Mouse (Mus musculus) MEL (cell line): Measurements from ENCODE around the gene N4bp2l2.

ENCODE experiments used
- BHLHE40 ChIP-seq: IDR thresholded peaks from 2 replicates; pipeline ENCODE4 v1.6.1; 2012; ENCODE audit warnings: low read depth, mild to moderate bottlenecking, inconsistent platforms, low read length, improper control_type of control experiment, borderline replicate concordance
- CHD1 ChIP-seq: IDR thresholded peaks from 2 replicates; pipeline ENCODE4 v1.6.1; 2012; ENCODE audit warnings: low read depth, mild to moderate bottlenecking, inconsistent platforms, low read length, improper control_type of control experiment
- CTCF ChIP-seq, 3 experiments: IDR thresholded peaks in 2 of 3; conservative IDR thresholded peaks in 1 of 3; 2 replicates each; pipeline ENCODE4 v1.5.1; 2011 to 2012; ENCODE audit warnings: low read length in 3 of 3, low read depth in 2 of 3, mild to moderate bottlenecking in 2 of 3, improper control_type of control experiment in 1 of 3, inconsistent platforms in 1 of 3, mixed read lengths in 1 of 3, moderate library complexity in 1 of 3; ENCODE audit not compliant: control insufficient read depth in 1 of 3, insufficient read depth in 1 of 3, poor library complexity in 1 of 3, severe bottlenecking in 1 of 3
- ELF1 ChIP-seq: IDR thresholded peaks from 2 replicates; pipeline ENCODE4 v1.6.1; 2014; ENCODE audit warnings: low read depth, mild to moderate bottlenecking, inconsistent platforms, low read length, improper control_type of control experiment, moderate library complexity
- EP300 ChIP-seq, 2 experiments: IDR thresholded peaks; 2 replicates each; pipeline ENCODE4 v1.6.1; 2011; ENCODE audit warnings: improper control_type of control experiment in 2 of 2, low read length in 2 of 2, low read depth in 1 of 2, mild to moderate bottlenecking in 1 of 2
- ETS1 ChIP-seq: IDR thresholded peaks from 2 replicates; pipeline ENCODE4 v1.6.1; 2012; ENCODE audit warnings: low read depth, mild to moderate bottlenecking, inconsistent platforms, low read length, improper control_type of control experiment, moderate library complexity
- POLR2A ChIP-seq, 2 experiments: IDR thresholded peaks; 2 replicates each; pipeline ENCODE4 v1.6.1; 2011 to 2012; ENCODE audit warnings: low read length in 2 of 2, mild to moderate bottlenecking in 2 of 2, control low read depth in 1 of 2, improper control_type of control experiment in 1 of 2, low read depth in 1 of 2, moderate library complexity in 1 of 2; ENCODE audit not compliant: control insufficient read depth in 1 of 2, insufficient read depth in 1 of 2, poor library complexity in 1 of 2
- RCOR1 ChIP-seq: IDR thresholded peaks from 2 replicates; pipeline ENCODE4 v1.6.1; 2012; ENCODE audit warnings: low read depth, mild to moderate bottlenecking, inconsistent platforms, low read length, improper control_type of control experiment
- SMC3 ChIP-seq: IDR thresholded peaks from 2 replicates; pipeline ENCODE4 v1.6.1; 2011; ENCODE audit warnings: low read depth, low read length, improper control_type of control experiment
- TAL1 ChIP-seq: IDR thresholded peaks from 2 replicates; pipeline ENCODE4 v1.6.1; 2012; ENCODE audit warnings: mild to moderate bottlenecking, inconsistent platforms, low read length, moderate library complexity, mixed read lengths
- TCF12 ChIP-seq: IDR thresholded peaks from 2 replicates; pipeline ENCODE4 v1.6.1; 2014; ENCODE audit warnings: low read depth, mild to moderate bottlenecking, inconsistent platforms, low read length, improper control_type of control experiment, moderate library complexity
- ZKSCAN1 ChIP-seq: IDR thresholded peaks from 2 replicates; pipeline ENCODE4 v1.6.1; 2012; ENCODE audit warnings: low read depth, mild to moderate bottlenecking, inconsistent platforms, low read length, improper control_type of control experiment, moderate library complexity
- ZNF384 ChIP-seq: IDR thresholded peaks from 2 replicates; pipeline ENCODE4 v1.6.1; 2012; ENCODE audit warnings: low read depth, mild to moderate bottlenecking, inconsistent platforms, low read length, improper control_type of control experiment

DNA sequence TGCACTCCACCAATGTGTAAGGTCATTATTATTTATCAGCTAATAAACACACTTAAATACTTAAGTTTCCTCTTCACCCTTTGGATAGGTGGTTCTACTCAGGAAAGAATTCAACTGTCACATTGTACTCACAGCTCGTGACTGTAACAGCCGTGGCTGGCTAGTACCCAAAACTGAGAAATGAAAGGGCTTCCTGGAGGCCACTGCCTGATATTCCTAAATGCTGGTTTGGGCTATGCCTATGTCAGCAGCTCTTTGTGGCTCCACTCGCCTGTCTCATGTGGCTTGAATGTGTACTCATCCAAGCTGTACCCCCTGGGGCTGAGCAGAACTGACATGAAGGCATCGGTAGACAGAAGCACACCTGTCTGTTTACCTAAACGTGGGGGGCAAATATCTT, 91.1 kb downstream of the N4bp2l2 start:
- TF ChIP-seq CHD1 (no peak), CTCF (IDR thresholded peaks at IDR 0.05 in 2 of 3, conservative IDR thresholded peaks at IDR 0.05 in 1 of 3; ENCODE audit: control insufficient read depth in 1 of 3, insufficient read depth in 1 of 3, low read depth in 2 of 3, low read length in 3 of 3, poor library complexity in 1 of 3, severe bottlenecking in 1 of 3) (no peak), ELF1 (no peak), POLR2A (IDR thresholded peaks at IDR 0.05; ENCODE audit: control insufficient read depth in 1 of 2, insufficient read depth in 1 of 2, low read depth in 1 of 2, low read length in 2 of 2, poor library complexity in 1 of 2) (no peak), EP300 (IDR thresholded peaks at IDR 0.05; ENCODE audit: low read depth in 1 of 2, low read length in 2 of 2) (no peak), BHLHE40 (no peak), ETS1 (no peak), SMC3 (no peak), ZKSCAN1 (no peak), TAL1 (no peak), TCF12 (no peak), RCOR1 (no peak), ZNF384 (no peak)
